Mouse (Mus musculus) E14TG2a.4 (cell line): ENCODE results near the gene Tpi1.

Source experiments
- H3K27me3 ChIP-seq: 2 replicates; pipeline ENCODE4 v1.6.1; 2014; ENCODE audit warnings: low read length, control low read depth; ENCODE audit not compliant: insufficient read depth
- H3K36me3 ChIP-seq: 2 replicates; pipeline ENCODE4 v1.6.1; 2014; ENCODE audit warnings: low read length, control low read depth; ENCODE audit not compliant: insufficient read depth
- H3K4me1 ChIP-seq: replicated peaks from 2 replicates; pipeline ENCODE4 v1.6.1; 2014; ENCODE audit warnings: low read depth, low read length, control low read depth
- H3K4me3 ChIP-seq: replicated peaks from 2 replicates; pipeline ENCODE4 v1.5.1; 2014; ENCODE audit warnings: mild to moderate bottlenecking, low read length
- H3K9me3 ChIP-seq: 2 replicates; pipeline ENCODE4 v1.6.1; 2014; ENCODE audit warnings: low read length, control low read depth
- CTCF ChIP-seq: conservative IDR thresholded peaks from 2 replicates; pipeline ENCODE4 v1.5.1; 2014; ENCODE audit warnings: low read length
- NANOG ChIP-seq: IDR thresholded peaks from 2 replicates; pipeline ENCODE4 v1.6.1; 2014; ENCODE audit warnings: borderline replicate concordance, low read length, mixed read lengths
- POU5F1 ChIP-seq: IDR thresholded peaks from 2 replicates; pipeline ENCODE4 v1.6.1; 2014; ENCODE audit warnings: low read length, borderline replicate concordance

Gene Tpi1

GRCm38 (mm10) chr6:124822049-124822448 lies 8.0 kb upstream of the Tpi1 start:
- Histone ChIP-seq H3K9me3 (no peaks in the 10 kb centered on the region), H3K4me1 (peaks cover 21% of the 10 kb centered on the region), H3K4me3 (no peak overlapping the region), H3K27me3 (no peaks in the 10 kb centered on the region), H3K36me3 (peaks cover 100% of the 10 kb centered on the region)
- TF ChIP-seq CTCF (no peak), NANOG (no peak)

- Histone ChIP-seq H3K27me3 (no peaks in the 10 kb centered on the region), H3K4me1 (peaks cover 16% of the 10 kb centered on the region), H3K9me3 (no peaks in the 10 kb centered on the region), H3K4me3 (no peak overlapping the region), H3K36me3 (peaks cover 100% of the 10 kb centered on the region)
- TF ChIP-seq NANOG = no peak
- TF ChIP-seq POU5F1 = no peak
- TF ChIP-seq CTCF = no peak
Observed at GRCm38 (mm10) chr6:124820891-124821290, 6.8 kb upstream of the Tpi1 start.

GRCm38 (mm10) chr6:124817971-124818370 lies 3.9 kb upstream of the Tpi1 start:
- no peak for TF ChIP-seq POU5F1
- no peak for TF ChIP-seq CTCF
- no peak for TF ChIP-seq NANOG
- Histone ChIP-seq H3K4me3 (no peak overlapping the region), H3K36me3 (peaks cover 85% of the 10 kb centered on the region), H3K4me1 (peaks cover 33% of the 10 kb centered on the region), H3K27me3 (no peaks in the 10 kb centered on the region), H3K9me3 (no peaks in the 10 kb centered on the region)

- H3K9me3 ChIP-seq = no peaks in the 10 kb centered on the region
- TF ChIP-seq POU5F1 (no peak), CTCF (no peak), NANOG (no peak)
Observed at GRCm38 (mm10) chr6:124817563-124817962, 3.5 kb upstream of the Tpi1 start.

GRCm38 (mm10) chr6:124817125-124817524 lies 3.0 kb upstream of the Tpi1 start:
- Histone ChIP-seq H3K4me3 (no peak overlapping the region), H3K36me3 (peaks cover 85% of the 10 kb centered on the region), H3K9me3 (no peaks in the 10 kb centered on the region), H3K27me3 (no peaks in the 10 kb centered on the region), H3K4me1 (peaks cover 42% of the 10 kb centered on the region)
- TF ChIP-seq POU5F1 = no peak
- no peak for TF ChIP-seq CTCF
- no peak for TF ChIP-seq NANOG

More at GRCm38 (mm10) chr6:124817563-124817962, 3.5 kb upstream of the Tpi1 start:
- peaks cover 37% of the 10 kb centered on the region for H3K4me1 ChIP-seq
- H3K36me3 ChIP-seq = peaks cover 85% of the 10 kb centered on the region
- H3K4me3 ChIP-seq = no peak overlapping the region
- H3K27me3 ChIP-seq = no peaks in the 10 kb centered on the region

- H3K4me1 ChIP-seq = peaks cover 47% of the 10 kb centered on the region
- H3K4me3 ChIP-seq = no peak overlapping the region
- H3K9me3 ChIP-seq = no peaks in the 10 kb centered on the region
- no peak for TF ChIP-seq CTCF
- no peak for TF ChIP-seq POU5F1
- no peak for TF ChIP-seq NANOG
- H3K27me3 ChIP-seq = no peaks in the 10 kb centered on the region
- H3K36me3 ChIP-seq = peaks cover 85% of the 10 kb centered on the region
Observed at GRCm38 (mm10) chr6:124816611-124817010, 2.5 kb upstream of the Tpi1 start.

GRCm38 (mm10) chr6:124814858-124815774 lies 1.0 kb upstream of the Tpi1 start:
- Histone ChIP-seq H3K4me3 (peak overlapping the region; percentile 87; the same call in 1 of the 2 replicates), H3K27me3 (no peaks in the 10 kb centered on the region), H3K9me3 (no peaks in the 10 kb centered on the region), H3K4me1 (peaks cover 62% of the 10 kb centered on the region), H3K36me3 (peaks cover 85% of the 10 kb centered on the region)
- TF ChIP-seq POU5F1 = no peak
- no peak for TF ChIP-seq CTCF
- no peak for TF ChIP-seq NANOG

- Histone ChIP-seq H3K4me1 (peaks cover 68% of the 10 kb centered on the region), H3K27me3 (no peaks in the 10 kb centered on the region), H3K36me3 (peaks cover 85% of the 10 kb centered on the region), H3K4me3 (peak overlapping the region; percentile 87), H3K9me3 (no peaks in the 10 kb centered on the region)
- TF ChIP-seq POU5F1 (no peak), CTCF (no peak), NANOG (no peak)
Observed at GRCm38 (mm10) chr6:124814448-124814847, 352 bp upstream of the Tpi1 start.
